Mouse (Mus musculus) heart, postnatal 0 days (tissue): ENCODE data around the gene D5Ertd579e. TPM values are rescaled to one million over a fixed set of nuclear protein-coding genes. Genes with fewer than 3 reads are reported as not detected.
A peak's percentile ranks its signal among the peaks of the same experiment; 100 is the strongest.

Experiments
- ATAC-seq: fragments of 200-750 bp; cut with Nextera tagmentation; 2 replicates; pipeline ENCODE4 v1.8.0; 2017; ENCODE audit warnings: low read depth, moderate number of reproducible peaks, moderate library complexity; ENCODE audit not compliant: insufficient read depth
- DNase-seq: peaks from one replicate; pipeline ENCODE4 v3.0.0-alpha.2; 2016; ENCODE audit warnings: low spot score
- H3K27ac ChIP-seq: fragments of 300-500 bp; sonication (generic); 2 replicates; pipeline ENCODE4 v1.5.1; 2014; ENCODE audit warnings: low read depth, mild to moderate bottlenecking
- H3K27me3 ChIP-seq: fragments of 300-500 bp; sonication (generic); 2 replicates; pipeline ENCODE4 v1.6.1; 2014; ENCODE audit warnings: low read length, mixed read lengths; ENCODE audit not compliant: control insufficient read depth, insufficient read depth
- H3K36me3 ChIP-seq: fragments of 300-500 bp; sonication (generic); replicated peaks from 2 replicates; pipeline ENCODE4 v1.6.1; 2014; ENCODE audit warnings: low read length, mixed read lengths; ENCODE audit not compliant: control insufficient read depth, insufficient read depth
- H3K4me1 ChIP-seq: fragments of 300-500 bp; sonication (generic); 2 replicates; pipeline ENCODE4 v1.6.1; 2014; ENCODE audit warnings: antibody characterized with exemption; ENCODE audit not compliant: control insufficient read depth, insufficient read depth
- H3K4me2 ChIP-seq: fragments of 300-500 bp; sonication (generic); 2 replicates; pipeline ENCODE4 v1.6.1; 2014; ENCODE audit warnings: low read depth, mild to moderate bottlenecking, low read length, moderate library complexity
- H3K4me3 ChIP-seq: fragments of 300-500 bp; sonication (generic); 2 replicates; pipeline ENCODE4 v1.5.1; 2014; ENCODE audit warnings: low read depth, low read length
- H3K9ac ChIP-seq: fragments of 300-500 bp; sonication (generic); replicated peaks from 2 replicates; pipeline ENCODE4 v1.6.1; 2014; ENCODE audit warnings: low read depth, low read length, mixed read lengths
- H3K9me3 ChIP-seq: fragments of 300-500 bp; sonication (generic); replicated peaks from 2 replicates; pipeline ENCODE4 v1.6.1; 2016; ENCODE audit warnings: low read length; ENCODE audit not compliant: control insufficient read depth
- CTCF ChIP-seq: IDR thresholded peaks from 2 replicates; pipeline ENCODE4 v1.5.1; 2016; ENCODE audit warnings: antibody characterized with exemption, control low read depth, low read depth
- EP300 ChIP-seq: IDR thresholded peaks from 2 replicates; pipeline ENCODE4 v1.6.1; 2016; ENCODE audit warnings: antibody characterized with exemption, low read depth
- WGBS: fragments of 180-500 bp; shearing (Covaris S2); extraction: QIAGEN DNeasy Blood & Tissue Kit; methylation state at CpG from one replicate; pipeline ENCODE4 v1.1.7; 2014; 5-methylcytosine and 5-hydroxymethylcytosine counted together
- polyA plus RNA-seq: library from polyadenylated mRNA; unstranded; fragments of >200 nt; fragmentation: Nextera tagmentation; extraction: Ambion mirVana; gene quantifications from 2 replicates; pipeline ENCODE4 v1.2.1, GENCODE M21; 2015
- total RNA-seq: library from RNA; depleted of rRNA; stranded (reverse); fragments of >200 nt; gene quantifications from 2 replicates; pipeline ENCODE4 v1.2.3, GENCODE M21; 2014; ENCODE audit warnings: low replicate concordance

D5Ertd579e gene
- total and polyA plus RNA-seq, 2 experiments from 2014 or later, result 28.5 to 52.6 TPM

GRCm38 (mm10) chr5:36712553-36713534 lies 17.0 kb upstream of the D5Ertd579e start:
- Histone ChIP-seq H3K4me3 (peak overlapping the region; percentile 28), H3K4me2 (peak overlapping the region; percentile 52), H3K27ac (peak overlapping the region; percentile 94), H3K27me3 (no peaks in the 10 kb centered on the region), H3K36me3 (no peaks in the 10 kb centered on the region), H3K9me3 (no peaks in the 10 kb centered on the region), H3K9ac (peak overlapping the region; percentile 2), H3K4me1 (peaks cover 32% of the 10 kb centered on the region)
- peak; percentile 95 for DNase-seq
- 4% methylated on average over 31 of the region's 31 CpGs for WGBS
- TF ChIP-seq CTCF (peak; percentile 27), EP300 (peak; percentile 81; the same call in 1 of the 2 replicates)
- peak; percentile 98 for ATAC-seq

DNA sequence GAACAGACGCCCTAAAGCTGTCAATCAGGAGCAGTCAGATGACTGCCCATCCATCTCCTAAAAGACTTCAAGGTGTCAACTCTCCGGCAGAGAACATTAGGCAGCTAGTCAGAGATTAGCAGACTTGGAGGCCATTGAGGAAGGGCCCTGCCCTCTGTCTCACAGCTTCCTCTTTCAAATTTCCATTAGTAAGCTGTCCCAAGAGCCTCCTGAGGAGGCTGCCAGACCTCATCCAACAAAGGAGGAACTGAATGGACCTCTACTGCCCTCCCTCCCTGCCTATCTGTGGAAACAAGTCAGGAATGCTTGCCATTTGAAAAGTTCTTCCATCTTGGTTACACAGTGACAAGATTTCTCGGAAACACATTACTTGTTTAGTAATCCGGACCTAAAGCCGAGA lies 16.0 kb upstream of the D5Ertd579e start:
- peak; percentile 45 for DNase-seq
- no peak overlapping the region for H3K4me2 ChIP-seq
- peaks cover 32% of the 10 kb centered on the region for H3K4me1 ChIP-seq
- no peak for ATAC-seq
- no peak overlapping the region for H3K9ac ChIP-seq
- no peaks in the 10 kb centered on the region for H3K9me3 ChIP-seq
- TF ChIP-seq EP300 (no peak), CTCF (no peak)
- H3K36me3 ChIP-seq, result no peaks in the 10 kb centered on the region
- WGBS, result 46% methylated on average over 5 of the region's 5 CpGs
- H3K27me3 ChIP-seq, result no peaks in the 10 kb centered on the region
- H3K27ac ChIP-seq, result peak overlapping the region; percentile 94
- H3K4me3 ChIP-seq, result no peak overlapping the region

GRCm38 (mm10) chr5:36705792-36706191 lies 10.0 kb upstream of the D5Ertd579e start:
- peaks cover 8% of the 10 kb centered on the region; the same call in 1 of the 2 replicates for H3K4me1 ChIP-seq
- DNase-seq, result no peak
- ATAC-seq, result no peak
- H3K36me3 ChIP-seq, result no peaks in the 10 kb centered on the region
- no peak overlapping the region for H3K27ac ChIP-seq
- H3K9me3 ChIP-seq, result no peaks in the 10 kb centered on the region
- WGBS, result 81% methylated on average over 5 of the region's 5 CpGs
- H3K9ac ChIP-seq, result no peak overlapping the region
- no peaks in the 10 kb centered on the region for H3K27me3 ChIP-seq
- H3K4me3 ChIP-seq, result no peak overlapping the region
- TF ChIP-seq EP300, result no peak
- TF ChIP-seq CTCF, result no peak
- H3K4me2 ChIP-seq, result no peak overlapping the region

DNA sequence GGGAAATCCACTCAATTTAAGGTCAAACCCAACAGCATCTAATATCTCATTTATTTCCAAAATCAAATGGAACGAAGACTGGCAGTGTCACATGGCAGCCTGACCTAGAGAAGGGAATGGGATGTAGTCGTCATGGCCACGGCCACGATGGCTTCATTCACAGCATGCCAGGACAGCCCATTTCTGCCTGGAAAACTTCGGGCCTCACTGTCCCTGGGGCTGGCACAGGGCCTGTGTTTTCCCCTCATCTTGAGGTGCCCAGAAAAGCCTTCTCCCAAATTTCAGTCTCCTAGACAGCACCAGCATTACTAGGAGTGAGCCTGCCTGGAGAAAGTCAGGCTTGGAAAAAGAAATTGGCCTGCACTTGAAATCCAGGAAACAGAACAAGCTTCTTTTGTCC lies 9.6 kb upstream of the D5Ertd579e start:
- H3K27me3 ChIP-seq, result no peaks in the 10 kb centered on the region
- peaks cover 12% of the 10 kb centered on the region; the same call in 1 of the 2 replicates for H3K4me1 ChIP-seq
- TF ChIP-seq EP300, result no peak
- no peak for TF ChIP-seq CTCF
- no peak overlapping the region for H3K4me3 ChIP-seq
- H3K9me3 ChIP-seq, result no peaks in the 10 kb centered on the region
- DNase-seq (no peak), ATAC-seq (no peak)
- H3K9ac ChIP-seq, result no peak overlapping the region
- no peak overlapping the region for H3K4me2 ChIP-seq
- 84% methylated on average over 5 of the region's 5 CpGs for WGBS
- no peaks in the 10 kb centered on the region for H3K36me3 ChIP-seq
- no peak overlapping the region for H3K27ac ChIP-seq

DNA sequence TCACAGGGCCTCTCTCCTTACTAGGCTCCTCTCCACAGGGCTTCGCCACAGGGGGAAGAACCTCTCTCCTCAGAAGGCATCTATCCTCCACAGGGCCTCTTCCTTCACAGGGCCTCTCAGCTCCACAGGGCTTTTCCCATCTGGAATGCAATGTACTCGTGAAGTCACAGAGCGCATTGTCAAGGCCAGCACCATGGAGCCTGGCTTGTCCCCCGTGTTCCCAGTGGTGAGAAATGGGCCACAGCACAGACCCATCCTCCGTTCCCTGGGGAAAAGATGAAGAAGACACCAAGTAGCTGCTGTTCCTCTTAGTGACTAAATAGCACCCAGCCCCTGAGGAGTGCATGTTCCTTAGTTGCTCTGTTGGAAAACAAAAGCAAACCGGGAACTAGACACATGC lies 8.9 kb upstream of the D5Ertd579e start:
- Histone ChIP-seq H3K4me1 (peaks cover 13% of the 10 kb centered on the region; the same call in 1 of the 2 replicates), H3K4me3 (no peak overlapping the region), H3K27ac (no peak overlapping the region), H3K4me2 (no peak overlapping the region), H3K27me3 (no peaks in the 10 kb centered on the region), H3K9ac (no peak overlapping the region), H3K36me3 (no peaks in the 10 kb centered on the region), H3K9me3 (no peaks in the 10 kb centered on the region)
- ATAC-seq, result no peak
- WGBS, result 74% methylated on average over 6 of the region's 6 CpGs
- DNase-seq, result no peak
- TF ChIP-seq EP300 (no peak), CTCF (no peak)
